Mouse (Mus musculus) liver, embryonic 12.5 days (tissue): ENCODE measurements around the gene Arl4c. TPM values are rescaled to one million over a fixed set of nuclear protein-coding genes. Genes with fewer than 3 reads are reported as not detected.

Experiments used
- ATAC-seq: fragments of 200-750 bp; cut with Nextera tagmentation; 2 replicates; pipeline ENCODE4 v1.8.0; 2017; ENCODE audit warnings: moderate number of reproducible peaks, mild to moderate bottlenecking, moderate library complexity
- H3K27ac ChIP-seq: fragments of 300-500 bp; sonication (generic); 2 replicates; pipeline ENCODE4 v1.5.1; 2016; ENCODE audit warnings: mild to moderate bottlenecking
- H3K27me3 ChIP-seq: fragments of 300-500 bp; sonication (generic); replicated peaks from 2 replicates; pipeline ENCODE4 v1.6.1; 2016; ENCODE audit warnings: mild to moderate bottlenecking, moderate library complexity
- H3K36me3 ChIP-seq: fragments of 300-500 bp; sonication (generic); 2 replicates; pipeline ENCODE4 v1.6.1; 2016; ENCODE audit warnings: mild to moderate bottlenecking, moderate library complexity
- H3K4me1 ChIP-seq: fragments of 300-500 bp; sonication (generic); 2 replicates; pipeline ENCODE4 v1.6.1; 2016
- H3K4me2 ChIP-seq: fragments of 300-500 bp; sonication (generic); 2 replicates; pipeline ENCODE4 v1.6.1; 2016; ENCODE audit warnings: mild to moderate bottlenecking, moderate library complexity
- H3K4me3 ChIP-seq: fragments of 300-500 bp; sonication (generic); 2 replicates; pipeline ENCODE4 v1.5.1; 2016; ENCODE audit warnings: mild to moderate bottlenecking, moderate library complexity
- H3K9ac ChIP-seq: fragments of 300-500 bp; sonication (generic); 2 replicates; pipeline ENCODE4 v1.6.1; 2016; ENCODE audit warnings: mild to moderate bottlenecking, moderate library complexity
- H3K9me3 ChIP-seq: fragments of 300-500 bp; sonication (generic); replicated peaks from 2 replicates; pipeline ENCODE4 v1.6.1; 2016; ENCODE audit warnings: mild to moderate bottlenecking, moderate library complexity
- WGBS: fragments of 180-500 bp; shearing (Covaris S2); methylation state at CpG from one replicate; pipeline ENCODE4 v1.1.7; 2016; ENCODE audit not compliant: insufficient replicate concordance; 5-methylcytosine and 5-hydroxymethylcytosine counted together
- polyA plus RNA-seq: library from polyadenylated mRNA; unstranded; fragments of >200 nt; fragmentation: Nextera tagmentation; extraction: Ambion mirVana; gene quantifications from 2 replicates; pipeline ENCODE4 v1.2.1, GENCODE M21; 2016

The Arl4c gene
- polyA plus RNA-seq = 1.8 and 2.3 TPM in 2 replicates

- H3K27ac ChIP-seq = peak within 1 kb of the TSS; percentile 10; the same call in 1 of the 2 replicates
Observed at GRCm38 (mm10) chr1:88701870-88702661, at the start of gene Arl4c. Arl4c (minus strand) TSS chr1:88702221.

GRCm38 (mm10) chr1:88751332-88751731 is 49.3 kb upstream of the Arl4c start:
- H3K9me3 ChIP-seq = no peaks in the 10 kb centered on the region
- no peak overlapping the region for H3K4me3 ChIP-seq
- WGBS = 69% methylated on average over 6 of the region's 6 CpGs
- H3K27ac ChIP-seq = no peak overlapping the region
- H3K27me3 ChIP-seq = no peaks in the 10 kb centered on the region
- ATAC-seq = no peak
- H3K36me3 ChIP-seq = no peaks in the 10 kb centered on the region
- H3K9ac ChIP-seq = no peak overlapping the region
- H3K4me1 ChIP-seq = no peaks in the 10 kb centered on the region
- H3K4me2 ChIP-seq = no peak overlapping the region

More at GRCm38 (mm10) chr1:88701870-88702661, at the start of gene Arl4c:
- WGBS = under 1% methylated on average over 91 of the region's 91 CpGs
- H3K9me3 ChIP-seq = no peaks in the 10 kb centered on the region
- peak within 1 kb of the TSS; percentile 62 for H3K4me3 ChIP-seq
- no peaks in the 10 kb centered on the region for H3K36me3 ChIP-seq
- peak within 1 kb of the TSS; percentile 87 for H3K4me2 ChIP-seq
- peak; percentile 77 for ATAC-seq
- peaks cover 53% of the 10 kb centered on the region for H3K27me3 ChIP-seq
- peak within 1 kb of the TSS; percentile 59 for H3K9ac ChIP-seq
- peaks cover 15% of the 10 kb centered on the region for H3K4me1 ChIP-seq

- no peaks in the 10 kb centered on the region for H3K4me1 ChIP-seq
- H3K36me3 ChIP-seq = no peaks in the 10 kb centered on the region
- no peak overlapping the region for H3K9ac ChIP-seq
- H3K27ac ChIP-seq = no peak overlapping the region
- H3K4me3 ChIP-seq = no peak overlapping the region
- ATAC-seq = no peak
- H3K4me2 ChIP-seq = no peak overlapping the region
- H3K27me3 ChIP-seq = no peaks in the 10 kb centered on the region
- H3K9me3 ChIP-seq = no peaks in the 10 kb centered on the region
- WGBS = 67% methylated on average over 7 of the region's 7 CpGs
Observed at GRCm38 (mm10) chr1:88750576-88750975, 48.6 kb upstream of the Arl4c start.

GRCm38 (mm10) chr1:88750126-88750525 is 48.1 kb upstream of the Arl4c start:
- H3K27ac ChIP-seq = no peak overlapping the region
- 75% methylated on average over 3 of the region's 3 CpGs for WGBS
- no peak for ATAC-seq
- no peaks in the 10 kb centered on the region for H3K36me3 ChIP-seq
- H3K4me3 ChIP-seq = no peak overlapping the region
- no peak overlapping the region for H3K4me2 ChIP-seq
- no peak overlapping the region for H3K9ac ChIP-seq
- H3K9me3 ChIP-seq = no peaks in the 10 kb centered on the region
- no peaks in the 10 kb centered on the region for H3K27me3 ChIP-seq
- no peaks in the 10 kb centered on the region for H3K4me1 ChIP-seq

- H3K4me3 ChIP-seq = no peak overlapping the region
- 65% methylated on average over 8 of the region's 8 CpGs for WGBS
- no peaks in the 10 kb centered on the region for H3K4me1 ChIP-seq
- no peak overlapping the region for H3K27ac ChIP-seq
- ATAC-seq = no peak
- H3K9me3 ChIP-seq = no peaks in the 10 kb centered on the region
- no peak overlapping the region for H3K9ac ChIP-seq
- no peak overlapping the region for H3K4me2 ChIP-seq
- H3K36me3 ChIP-seq = no peaks in the 10 kb centered on the region
- no peaks in the 10 kb centered on the region for H3K27me3 ChIP-seq
Observed at GRCm38 (mm10) chr1:88749106-88749505, 47.1 kb upstream of the Arl4c start.

- 5% methylated on average over 8 of the region's 8 CpGs for WGBS
- Histone ChIP-seq H3K4me2 (no peak overlapping the region), H3K4me3 (no peak overlapping the region), H3K9me3 (no peaks in the 10 kb centered on the region), H3K27ac (no peak overlapping the region), H3K4me1 (no peaks in the 10 kb centered on the region), H3K9ac (no peak overlapping the region), H3K36me3 (no peaks in the 10 kb centered on the region), H3K27me3 (no peaks in the 10 kb centered on the region)
- ATAC-seq = no peak
Observed at GRCm38 (mm10) chr1:88745256-88745655, 43.2 kb upstream of the Arl4c start.

- Histone ChIP-seq H3K9ac (no peak overlapping the region), H3K4me1 (no peaks in the 10 kb centered on the region), H3K4me2 (no peak overlapping the region), H3K27me3 (no peaks in the 10 kb centered on the region), H3K9me3 (no peaks in the 10 kb centered on the region), H3K27ac (no peak overlapping the region), H3K4me3 (no peak overlapping the region), H3K36me3 (no peaks in the 10 kb centered on the region)
- no peak for ATAC-seq
- 59% methylated on average over 8 of the region's 8 CpGs for WGBS
Observed at GRCm38 (mm10) chr1:88744261-88744660, 42.2 kb upstream of the Arl4c start.

GRCm38 (mm10) chr1:88742372-88742771 is 40.4 kb upstream of the Arl4c start:
- H3K9me3 ChIP-seq = no peaks in the 10 kb centered on the region
- no peak overlapping the region for H3K9ac ChIP-seq
- H3K4me1 ChIP-seq = no peaks in the 10 kb centered on the region
- H3K4me3 ChIP-seq = no peak overlapping the region
- H3K27me3 ChIP-seq = no peaks in the 10 kb centered on the region
- no peak overlapping the region for H3K4me2 ChIP-seq
- 47% methylated on average over 7 of the region's 7 CpGs for WGBS
- H3K27ac ChIP-seq = no peak overlapping the region
- H3K36me3 ChIP-seq = no peaks in the 10 kb centered on the region
- no peak for ATAC-seq

- Histone ChIP-seq H3K36me3 (no peaks in the 10 kb centered on the region), H3K4me1 (no peaks in the 10 kb centered on the region), H3K27ac (no peak overlapping the region), H3K4me2 (no peak overlapping the region), H3K27me3 (no peaks in the 10 kb centered on the region), H3K4me3 (no peak overlapping the region), H3K9me3 (no peaks in the 10 kb centered on the region), H3K9ac (no peak overlapping the region)
- 63% methylated on average over 4 of the region's 4 CpGs for WGBS
- no peak for ATAC-seq
Observed at GRCm38 (mm10) chr1:88739546-88739945, 37.5 kb upstream of the Arl4c start.

GRCm38 (mm10) chr1:88738931-88739330 is 36.9 kb upstream of the Arl4c start:
- no peaks in the 10 kb centered on the region for H3K27me3 ChIP-seq
- no peak overlapping the region for H3K9ac ChIP-seq
- 50% methylated on average over 3 of the region's 3 CpGs for WGBS
- ATAC-seq = no peak
- no peak overlapping the region for H3K4me2 ChIP-seq
- H3K36me3 ChIP-seq = no peaks in the 10 kb centered on the region
- H3K4me3 ChIP-seq = no peak overlapping the region
- no peaks in the 10 kb centered on the region for H3K4me1 ChIP-seq
- H3K27ac ChIP-seq = no peak overlapping the region
- no peaks in the 10 kb centered on the region for H3K9me3 ChIP-seq

GRCm38 (mm10) chr1:88729496-88729895 is 27.5 kb upstream of the Arl4c start:
- H3K9ac ChIP-seq = no peak overlapping the region
- no peaks in the 10 kb centered on the region for H3K27me3 ChIP-seq
- H3K9me3 ChIP-seq = no peaks in the 10 kb centered on the region
- no peaks in the 10 kb centered on the region for H3K36me3 ChIP-seq
- 80% methylated on average over 1 of the region's 1 CpGs for WGBS
- H3K4me1 ChIP-seq = no peaks in the 10 kb centered on the region
- no peak for ATAC-seq
- H3K4me3 ChIP-seq = no peak overlapping the region
- H3K4me2 ChIP-seq = no peak overlapping the region
- no peak overlapping the region for H3K27ac ChIP-seq

GRCm38 (mm10) chr1:88727369-88727768 is 25.3 kb upstream of the Arl4c start:
- Histone ChIP-seq H3K36me3 (no peaks in the 10 kb centered on the region), H3K9me3 (no peaks in the 10 kb centered on the region), H3K27ac (no peak overlapping the region), H3K4me3 (no peak overlapping the region), H3K4me2 (no peak overlapping the region), H3K9ac (no peak overlapping the region), H3K27me3 (no peaks in the 10 kb centered on the region), H3K4me1 (no peaks in the 10 kb centered on the region)
- no peak for ATAC-seq
- WGBS = 75% methylated on average over 1 of the region's 1 CpGs
